Mouse (Mus musculus) forebrain, embryonic 11.5 days (tissue): ENCODE measurements around the gene Slc25a53. TPM values are rescaled to one million over a fixed set of nuclear protein-coding genes. Genes with fewer than 3 reads are reported as not detected.

Experiments used
- ATAC-seq: fragments of 200-750 bp; cut with Nextera tagmentation; replicated peaks from 2 replicates; pipeline ENCODE4 v1.8.0; 2017; ENCODE audit warnings: moderate TSS enrichment; ENCODE audit not compliant: low FRiP score
- DNase-seq: peaks from one replicate; pipeline ENCODE4 v3.0.0-alpha.2; 2017; ENCODE audit warnings: low spot score
- H3K27ac ChIP-seq: fragments of 300-500 bp; sonication (generic); 2 replicates; pipeline ENCODE4 v1.5.1; 2014; ENCODE audit warnings: low read depth, low read length
- H3K27me3 ChIP-seq: fragments of 300-500 bp; sonication (generic); 2 replicates; pipeline ENCODE4 v1.6.1; 2014; ENCODE audit warnings: mild to moderate bottlenecking, low read length, mixed read lengths; ENCODE audit not compliant: control insufficient read depth, insufficient read depth
- H3K36me3 ChIP-seq: fragments of 300-500 bp; sonication (generic); 2 replicates; pipeline ENCODE4 v1.6.1; 2014; ENCODE audit warnings: mild to moderate bottlenecking, low read length, moderate library complexity, mixed read lengths; ENCODE audit not compliant: control insufficient read depth, insufficient read depth
- H3K4me1 ChIP-seq: fragments of 300-500 bp; sonication (generic); replicated peaks from 2 replicates; pipeline ENCODE4 v1.6.1; 2014; ENCODE audit warnings: low read length, mixed read lengths; ENCODE audit not compliant: control insufficient read depth, insufficient read depth
- H3K4me2 ChIP-seq: fragments of 300-500 bp; sonication (generic); 2 replicates; pipeline ENCODE4 v1.6.1; 2014; ENCODE audit warnings: low read depth, mild to moderate bottlenecking, low read length, moderate library complexity, mixed read lengths; ENCODE audit not compliant: severe bottlenecking
- H3K4me3 ChIP-seq: fragments of 300-500 bp; sonication (generic); 2 replicates; pipeline ENCODE4 v1.5.1; 2014; ENCODE audit warnings: low read depth, low read length
- H3K9ac ChIP-seq: fragments of 300-500 bp; sonication (generic); 2 replicates; pipeline ENCODE4 v1.6.1; 2014; ENCODE audit warnings: low read length
- H3K9me3 ChIP-seq: fragments of 300-500 bp; sonication (generic); 2 replicates; pipeline ENCODE4 v1.6.1; 2016; ENCODE audit warnings: low read length, mixed read lengths; ENCODE audit not compliant: control insufficient read depth
- WGBS: fragments of 180-500 bp; shearing (Covaris S2); extraction: QIAGEN DNeasy Blood & Tissue Kit; methylation state at CpG from one replicate; pipeline ENCODE4 v1.1.7; 2014; 5-methylcytosine and 5-hydroxymethylcytosine counted together
- polyA plus RNA-seq: library from polyadenylated mRNA; unstranded; fragments of >200 nt; fragmentation: Nextera tagmentation; extraction: Ambion mirVana; gene quantifications from 2 replicates; pipeline ENCODE4 v1.2.1, GENCODE M21; 2014

The Slc25a53 gene
- polyA plus RNA-seq, 1 experiment from 2014 or later, result 13.7 TPM

GRCm38 (mm10) chrX:136937985-136938384 is 100.1 kb downstream of the Slc25a53 start:
- H3K36me3 ChIP-seq, result no peaks in the 10 kb centered on the region
- H3K4me1 ChIP-seq, result no peaks in the 10 kb centered on the region
- no peak overlapping the region for H3K4me2 ChIP-seq
- no peak overlapping the region for H3K4me3 ChIP-seq
- DNase-seq (no peak), ATAC-seq (no peak)
- no peaks in the 10 kb centered on the region for H3K27me3 ChIP-seq
- no peak overlapping the region for H3K9ac ChIP-seq
- no peaks in the 10 kb centered on the region for H3K9me3 ChIP-seq
- H3K27ac ChIP-seq, result no peak overlapping the region
- WGBS, result 63% methylated on average over 3 of the region's 3 CpGs

Other genes with a start within 250 kb of the Slc25a53 start
- 6.8 and 7.4 TPM in 2 replicates for gene Plp1, start 215.6 kb downstream of the Slc25a53 start, polyA plus RNA-seq
- 2.1 and 2.4 TPM in 2 replicates for gene Rab9b, start 169.5 kb downstream of the Slc25a53 start, polyA plus RNA-seq
- not detected in 2 replicates for gene H2bfm, start 111.0 kb downstream of the Slc25a53 start, polyA plus RNA-seq
- gene Tmsb15b2, start 62.8 kb downstream of the Slc25a53 start, polyA plus RNA-seq, result 49.6 and 58.7 TPM in 2 replicates
- 4.6 and 7.0 TPM in 2 replicates for gene Tmsb15l, start 61.4 kb downstream of the Slc25a53 start, polyA plus RNA-seq
- 20.9 and 25.3 TPM in 2 replicates for gene Tmsb15b1, start 61.4 kb downstream of the Slc25a53 start, polyA plus RNA-seq
- 94.4 and 99.1 TPM in 2 replicates for gene Zcchc18, start 45.1 kb downstream of the Slc25a53 start, polyA plus RNA-seq
- 14.6 and 17.1 TPM in 2 replicates for gene Fam199x, start 11.3 kb upstream of the Slc25a53 start, polyA plus RNA-seq
- gene Esx1, start 83.8 kb upstream of the Slc25a53 start, polyA plus RNA-seq, result not detected in 2 replicates